Mouse (Mus musculus) spleen, postnatal 10 days (tissue): Measurements from ENCODE around the gene Gm10842.
"Not testable (repeated sequence)": the region's sequence is repeated elsewhere in the genome, so short reads cannot be mapped to it uniquely, and the experiment has no call there.

Experiments
- DNase-seq, 2 experiments: peaks; one replicate each; pipeline ENCODE4 v3.0.0; 2021 to 2022; ENCODE audit warnings: low spot score in 2 of 2

Gm10842 gene

DNA sequence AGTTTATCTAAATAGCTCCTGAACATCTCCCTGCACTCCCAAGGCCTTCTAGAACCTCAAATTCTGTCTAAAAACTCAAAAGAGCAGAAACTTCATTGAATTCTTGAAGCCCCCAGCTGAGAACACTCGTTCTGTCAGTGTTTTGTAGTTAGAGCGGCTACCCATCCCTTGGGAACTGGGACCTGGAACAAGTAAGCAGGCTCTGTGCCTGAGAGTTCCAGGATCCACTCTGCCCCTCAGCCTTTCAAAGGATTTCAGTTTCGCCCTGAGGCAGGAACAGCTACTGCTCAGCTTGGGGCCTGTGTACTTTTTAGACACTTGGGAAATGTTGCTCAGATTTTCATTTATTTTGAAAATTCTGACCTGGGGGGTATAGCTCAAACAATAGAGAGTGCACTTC, at the start of gene Gm10842:
Gm10842 (plus strand) TSS at position 301 of the 400 bp plus-strand sequence.
- DNase-seq, result no peak

- DNase-seq, result not testable (repeated sequence)
Measured at GRCm38 (mm10) chr11:105112448-105112847, 34.2 kb upstream of the Gm10842 start.

DNA sequence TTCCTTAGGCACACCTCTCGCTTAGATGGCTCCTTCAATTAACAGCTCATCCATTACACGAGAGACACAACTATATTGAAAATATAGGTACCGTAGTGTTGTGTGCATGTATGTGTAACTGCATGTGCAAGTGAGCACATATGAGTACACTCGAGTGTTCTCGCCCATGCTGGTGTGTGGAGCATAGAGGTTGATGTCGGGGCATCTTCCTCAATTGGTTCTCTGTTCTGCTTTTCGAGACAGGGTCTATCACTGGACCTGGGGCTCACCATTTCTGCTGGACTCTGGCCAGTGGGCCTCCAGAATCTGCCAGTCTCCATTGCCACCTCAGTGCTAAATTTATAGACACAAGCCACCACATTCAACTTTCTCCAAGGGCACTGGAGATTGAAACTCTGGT, 28.9 kb upstream of the Gm10842 start:
- DNase-seq, result no peak

GRCm38 (mm10) chr11:105120551-105121061, 26.1 kb upstream of the Gm10842 start:
- DNase-seq, result no peak

- not testable (repeated sequence) for DNase-seq
Measured at GRCm38 (mm10) chr11:105121792-105122191, 24.9 kb upstream of the Gm10842 start.

- DNase-seq, result peak; percentile 40 to 70
Measured at GRCm38 (mm10) chr11:105123986-105124385, 22.7 kb upstream of the Gm10842 start.

GRCm38 (mm10) chr11:105125735-105126519, 20.8 kb upstream of the Gm10842 start, which contains the start of gene Mettl2:
Gene Mettl2 (plus strand): TSS chr11:105126425.
- peak; percentile 70 to 92 for DNase-seq

GRCm38 (mm10) chr11:105126520-105127029, 20.1 kb upstream of the Gm10842 start:
- peak in 1 of 2 experiments; percentile 54 for DNase-seq

GRCm38 (mm10) chr11:105135692-105136091, 11.0 kb upstream of the Gm10842 start:
- DNase-seq, result no peak

- not testable (repeated sequence) for DNase-seq
Measured at GRCm38 (mm10) chr11:105137255-105137654, 9.4 kb upstream of the Gm10842 start.

DNA sequence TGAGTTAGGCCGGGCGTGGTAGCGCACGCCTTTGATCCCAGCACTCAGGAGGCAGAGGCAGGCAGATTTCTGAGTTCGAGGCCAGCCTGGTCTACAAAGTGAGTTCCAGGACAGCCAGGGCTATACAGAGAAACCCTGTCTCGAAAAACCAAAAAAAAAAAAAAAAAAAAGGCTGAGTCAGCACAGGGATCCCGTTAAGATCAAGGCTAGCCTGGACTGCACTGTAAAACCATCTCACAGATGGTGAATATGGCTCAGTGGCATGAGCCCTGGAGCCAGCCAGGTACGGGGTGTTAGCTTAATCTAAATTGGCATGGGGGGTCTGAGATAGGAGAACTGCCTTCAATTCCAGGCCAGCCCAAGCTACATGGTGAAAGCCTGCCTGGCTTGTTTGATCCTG, 6.2 kb upstream of the Gm10842 start:
- not testable (repeated sequence) for DNase-seq

GRCm38 (mm10) chr11:105141115-105141514, 5.6 kb upstream of the Gm10842 start:
- DNase-seq, result no peak

- DNase-seq, result no peak
Measured at GRCm38 (mm10) chr11:105143564-105143963, 3.1 kb upstream of the Gm10842 start.

DNA sequence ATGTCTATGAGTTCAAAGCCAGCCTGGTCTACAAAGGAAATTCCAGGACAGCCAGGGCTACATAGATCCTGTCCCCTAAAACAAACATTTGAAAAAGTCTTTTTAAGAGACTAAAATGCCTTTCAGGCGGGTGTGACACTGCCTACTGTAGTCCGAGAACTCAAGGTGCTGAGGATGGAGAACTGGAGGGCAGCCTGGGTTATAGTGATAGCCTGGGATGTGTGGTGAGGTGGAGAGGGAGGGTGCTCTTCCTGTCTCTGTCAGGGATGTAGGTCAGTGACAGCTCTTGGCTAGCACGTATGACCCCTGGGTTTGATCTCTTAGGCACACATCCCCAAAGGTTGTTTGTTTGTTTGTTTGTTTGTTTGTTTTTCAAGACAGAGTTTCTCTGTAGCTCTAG, 2.6 kb upstream of the Gm10842 start:
- DNase-seq, result no peak

DNA sequence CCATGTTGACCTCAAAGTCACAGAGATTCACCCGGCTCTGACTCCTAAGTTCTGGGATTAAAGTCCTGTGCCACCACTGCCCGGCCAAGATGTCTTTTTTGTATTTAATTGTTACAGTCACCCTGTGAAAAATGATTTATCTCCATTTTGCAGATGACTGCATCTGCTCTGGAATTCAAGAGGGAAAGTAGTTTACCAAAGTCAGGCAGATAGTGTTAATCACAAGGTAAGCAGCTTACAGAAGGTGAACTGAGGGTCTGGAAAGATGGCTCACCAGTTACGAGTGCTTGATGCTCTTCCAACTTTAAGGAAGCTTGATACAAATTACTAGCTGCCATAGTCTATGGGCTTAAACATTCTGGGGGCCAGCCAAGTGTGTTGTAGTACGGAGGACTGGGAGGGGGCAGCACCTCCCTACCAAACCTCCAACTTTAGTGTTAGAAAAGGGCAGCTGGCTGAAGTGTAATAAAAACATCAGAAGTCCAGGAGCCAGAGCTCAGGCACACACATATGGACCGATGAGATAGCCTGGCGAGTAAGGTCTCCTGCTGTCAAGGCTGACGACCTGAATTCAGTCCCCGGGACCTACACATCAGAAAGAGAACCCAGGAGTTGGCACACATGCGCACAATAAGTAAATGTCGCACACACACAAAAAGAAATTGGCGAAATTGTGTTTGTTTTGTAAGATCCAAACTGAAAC, 2.0 kb upstream of the Gm10842 start:
- no peak for DNase-seq

DNA sequence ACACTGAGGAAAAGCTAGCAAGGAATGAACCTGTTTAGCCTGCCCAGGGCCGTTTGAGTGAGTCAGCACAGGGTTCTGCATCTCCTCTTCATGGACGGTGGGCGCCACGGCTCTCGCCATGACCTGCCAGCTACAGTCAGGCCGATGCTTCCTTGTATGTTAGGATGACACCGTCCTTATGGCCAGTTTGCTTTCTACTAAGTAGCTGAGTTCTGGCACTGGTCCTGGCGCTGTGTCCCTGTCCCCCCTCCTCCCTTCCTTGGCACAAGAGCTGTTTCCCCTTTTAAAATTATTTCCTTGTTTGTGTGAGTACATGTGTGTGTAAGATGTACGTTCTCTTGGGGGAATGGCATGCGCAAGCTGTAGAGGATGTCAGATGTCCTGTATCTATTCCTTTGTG, 1.5 kb upstream of the Gm10842 start:
- DNase-seq, result no peak

DNA sequence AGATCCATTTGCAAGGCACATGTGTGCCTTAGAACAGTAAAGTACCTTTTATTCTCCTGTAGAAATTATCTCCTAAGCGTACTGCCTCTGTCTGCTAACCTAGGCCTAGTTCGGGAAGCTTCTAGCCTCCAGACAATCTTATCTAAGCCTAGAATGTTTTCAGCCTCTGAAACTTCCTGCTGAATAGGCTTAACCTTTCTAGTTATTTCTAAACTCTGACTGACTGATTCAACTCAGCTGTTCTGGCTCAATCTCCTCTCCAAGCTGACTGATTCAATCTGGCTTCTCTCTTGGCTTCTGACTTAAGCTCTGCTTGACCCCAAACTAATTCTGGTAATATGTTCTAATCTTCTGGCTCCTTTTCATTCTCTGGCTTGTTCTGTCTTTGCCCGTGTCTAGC, 2.7 kb downstream of the Gm10842 start:
- no peak for DNase-seq

DNA sequence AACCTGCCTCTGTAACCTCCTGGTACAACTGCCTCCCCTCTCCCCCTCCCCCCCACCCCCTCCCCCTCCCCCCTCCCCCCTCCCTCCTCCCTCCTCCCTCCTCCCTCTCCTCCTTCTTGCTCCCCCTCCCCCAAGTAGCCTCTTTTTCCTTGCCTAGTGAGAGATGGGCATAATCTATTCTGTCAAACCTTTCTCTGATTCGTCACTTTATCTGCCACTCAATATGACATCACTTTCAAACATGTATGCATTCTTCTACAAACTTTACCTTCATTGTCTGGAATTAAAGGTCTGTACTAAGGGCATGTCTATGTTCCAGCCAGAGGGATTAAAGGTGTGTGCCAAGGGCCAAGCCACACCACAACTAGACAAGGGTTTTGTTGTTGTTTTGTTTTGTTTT, 3.1 kb downstream of the Gm10842 start:
- no peak for DNase-seq

DNA sequence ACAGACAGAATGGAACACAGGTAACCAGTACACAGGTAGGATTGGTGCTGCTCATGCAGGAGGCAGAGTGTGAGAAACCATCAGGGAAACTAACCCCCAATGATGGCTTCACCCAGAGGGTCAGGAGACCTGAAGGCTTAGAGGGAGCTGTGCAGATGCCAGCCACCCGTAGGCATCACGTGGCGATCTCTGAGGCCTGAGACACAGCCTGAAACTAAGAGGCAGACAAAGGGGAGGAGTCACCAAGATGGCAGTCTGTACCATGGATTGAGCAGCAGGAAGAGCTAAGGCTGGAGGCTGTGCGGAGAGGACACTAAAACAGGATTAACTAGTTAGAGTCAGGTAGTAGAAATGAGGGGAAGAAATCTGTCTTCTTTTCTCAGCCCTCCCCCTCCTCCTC, 4.0 kb downstream of the Gm10842 start:
- no peak for DNase-seq

DNA sequence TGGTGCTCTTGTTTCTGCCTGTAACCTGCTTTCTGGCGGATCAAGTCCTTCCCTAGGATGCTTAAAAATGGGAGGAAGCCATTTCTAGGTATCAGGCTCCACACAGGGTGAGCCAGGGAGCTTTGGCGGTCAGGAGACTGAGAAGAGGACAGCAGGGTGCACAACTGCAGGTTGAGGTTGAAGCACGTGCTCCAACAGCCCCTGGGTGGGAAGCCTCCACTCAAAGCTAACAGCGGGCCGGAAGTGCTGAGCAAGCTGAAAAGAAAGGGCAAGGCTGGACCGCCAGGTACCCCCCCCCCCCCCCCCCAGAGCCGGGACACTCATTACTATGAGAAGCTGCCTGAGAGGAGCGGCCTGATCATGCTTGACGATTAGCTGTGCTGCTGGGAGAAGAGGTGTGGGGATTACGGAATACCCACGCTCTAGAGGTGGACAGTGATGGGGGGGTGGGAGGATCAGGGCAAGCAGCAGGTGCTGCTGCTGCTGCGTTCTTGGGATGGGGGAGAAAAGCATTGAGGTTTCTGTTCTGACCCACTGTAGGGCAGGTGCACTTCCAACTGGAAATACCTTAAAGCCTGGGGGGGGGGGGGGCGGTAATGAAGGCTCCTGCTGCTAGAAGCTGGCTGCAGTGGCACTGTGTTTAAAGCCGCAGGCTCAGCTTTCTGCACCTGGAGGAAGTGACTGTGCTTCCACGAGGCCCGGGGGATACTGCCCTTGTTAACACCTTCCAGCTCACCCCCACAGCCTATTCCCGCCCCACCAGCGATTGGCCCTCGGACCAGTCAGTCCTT, 4.7 kb downstream of the Gm10842 start:
- DNase-seq, result peak in 1 of 2 experiments; percentile 38

GRCm38 (mm10) chr11:105152017-105152300, 5.3 kb downstream of the Gm10842 start:
- no peak for DNase-seq

GRCm38 (mm10) chr11:105152357-105152899, 5.7 kb downstream of the Gm10842 start:
- peak in 1 of 2 experiments; percentile 38 for DNase-seq
